Mouse (Mus musculus) limb, embryonic 11.5 days (tissue): ENCODE results near the gene Cd48. TPM values are rescaled to one million over a fixed set of nuclear protein-coding genes. Genes with fewer than 3 reads are reported as not detected.

Experiments
- ATAC-seq: fragments of 200-750 bp; cut with Nextera tagmentation; 2 replicates; pipeline ENCODE4 v1.8.0; 2017; ENCODE audit warnings: low read depth; ENCODE audit not compliant: insufficient number of reproducible peaks, low FRiP score, low TSS enrichment
- DNase-seq: peaks from one replicate; pipeline ENCODE4 v3.0.0-alpha.2; 2015; ENCODE audit warnings: low spot score
- H3K27ac ChIP-seq: fragments of 300-500 bp; sonication (generic); replicated peaks from 2 replicates; pipeline ENCODE4 v1.5.1; 2014; ENCODE audit warnings: low read depth, mild to moderate bottlenecking, low read length
- H3K27me3 ChIP-seq: fragments of 300-500 bp; sonication (generic); 2 replicates; pipeline ENCODE4 v1.6.1; 2014; ENCODE audit warnings: mild to moderate bottlenecking, low read length, mixed read lengths; ENCODE audit not compliant: control insufficient read depth, insufficient read depth
- H3K36me3 ChIP-seq: fragments of 300-500 bp; sonication (generic); 2 replicates; pipeline ENCODE4 v1.6.1; 2014; ENCODE audit warnings: mild to moderate bottlenecking, low read length, moderate library complexity, mixed read lengths; ENCODE audit not compliant: control insufficient read depth, insufficient read depth
- H3K4me1 ChIP-seq: fragments of 300-500 bp; sonication (generic); 2 replicates; pipeline ENCODE4 v1.6.1; 2014; ENCODE audit warnings: low read length, mixed read lengths; ENCODE audit not compliant: control insufficient read depth, insufficient read depth
- H3K4me2 ChIP-seq: fragments of 300-500 bp; sonication (generic); 2 replicates; pipeline ENCODE4 v1.6.1; 2014; ENCODE audit warnings: low read depth, mild to moderate bottlenecking, moderate library complexity; ENCODE audit not compliant: severe bottlenecking
- H3K4me3 ChIP-seq: fragments of 300-500 bp; sonication (generic); 2 replicates; pipeline ENCODE4 v1.5.1; 2014; ENCODE audit warnings: low read depth, low read length
- H3K9ac ChIP-seq: fragments of 300-500 bp; sonication (generic); 2 replicates; pipeline ENCODE4 v1.6.1; 2014; ENCODE audit warnings: mild to moderate bottlenecking, low read length
- H3K9me3 ChIP-seq: fragments of 300-500 bp; sonication (generic); 2 replicates; pipeline ENCODE4 v1.6.1; 2016; ENCODE audit warnings: low read length; ENCODE audit not compliant: control insufficient read depth
- WGBS: fragments of 180-500 bp; shearing (Covaris S2); extraction: QIAGEN DNeasy Blood & Tissue Kit; methylation state at CpG from one replicate; pipeline ENCODE4 v1.1.7; 2014; 5-methylcytosine and 5-hydroxymethylcytosine counted together
- microRNA-seq: library from miRNA; unstranded; fragments of <30 nt; microRNA quantifications from one replicate; pipeline ENCODE4, GENCODE M21; 2016
- polyA plus RNA-seq: library from polyadenylated mRNA; unstranded; fragments of >200 nt; fragmentation: Nextera tagmentation; extraction: Ambion mirVana; gene quantifications from 2 replicates; pipeline ENCODE4 v1.2.1, GENCODE M21; 2014

Cd48 gene
- polyA plus RNA-seq, 1 experiment from 2014 or later, result 0.49 TPM

- Histone ChIP-seq H3K27ac (no peak overlapping the region), H3K4me2 (no peak overlapping the region), H3K4me1 (no peaks in the 10 kb centered on the region), H3K4me3 (no peak overlapping the region), H3K36me3 (no peaks in the 10 kb centered on the region), H3K9me3 (no peaks in the 10 kb centered on the region), H3K9ac (no peak overlapping the region), H3K27me3 (no peaks in the 10 kb centered on the region)
- WGBS, result 38% methylated on average over 2 of the region's 2 CpGs
- no peak for DNase-seq
- ATAC-seq, result no peak
Observed at GRCm38 (mm10) chr1:171715434-171715833, 33.6 kb downstream of the Cd48 start.

GRCm38 (mm10) chr1:171716232-171716631 lies 34.4 kb downstream of the Cd48 start:
- Histone ChIP-seq H3K4me1 (no peaks in the 10 kb centered on the region), H3K9me3 (no peaks in the 10 kb centered on the region), H3K27ac (no peak overlapping the region), H3K9ac (no peak overlapping the region), H3K4me2 (no peak overlapping the region), H3K4me3 (no peak overlapping the region), H3K36me3 (no peaks in the 10 kb centered on the region), H3K27me3 (no peaks in the 10 kb centered on the region)
- WGBS, result 15% methylated on average over 1 of the region's 1 CpGs
- ATAC-seq, result no peak
- no peak for DNase-seq

GRCm38 (mm10) chr1:171731195-171731594 lies 49.4 kb downstream of the Cd48 start:
- Histone ChIP-seq H3K4me3 (no peak overlapping the region), H3K27ac (no peak overlapping the region), H3K9ac (no peak overlapping the region), H3K4me1 (no peaks in the 10 kb centered on the region), H3K36me3 (no peaks in the 10 kb centered on the region), H3K27me3 (no peaks in the 10 kb centered on the region), H3K4me2 (no peak overlapping the region), H3K9me3 (no peaks in the 10 kb centered on the region)
- ATAC-seq (no peak), DNase-seq (no peak)

GRCm38 (mm10) chr1:171734898-171735297 lies 53.1 kb downstream of the Cd48 start:
- Histone ChIP-seq H3K9me3 (no peaks in the 10 kb centered on the region), H3K27ac (no peak overlapping the region), H3K9ac (no peak overlapping the region), H3K36me3 (no peaks in the 10 kb centered on the region), H3K4me3 (no peak overlapping the region), H3K27me3 (no peaks in the 10 kb centered on the region), H3K4me1 (no peaks in the 10 kb centered on the region), H3K4me2 (no peak overlapping the region)
- ATAC-seq, result no peak
- DNase-seq, result no peak
- 86% methylated on average over 6 of the region's 6 CpGs for WGBS

- Histone ChIP-seq H3K9ac (no peak overlapping the region), H3K27me3 (no peaks in the 10 kb centered on the region), H3K9me3 (no peaks in the 10 kb centered on the region), H3K4me1 (no peaks in the 10 kb centered on the region), H3K4me2 (no peak overlapping the region), H3K36me3 (no peaks in the 10 kb centered on the region), H3K27ac (no peak overlapping the region), H3K4me3 (no peak overlapping the region)
- DNase-seq (no peak), ATAC-seq (no peak)
- WGBS, result 88% methylated on average over 3 of the region's 3 CpGs
Observed at GRCm38 (mm10) chr1:171748127-171748969, 66.5 kb downstream of the Cd48 start.

Small RNAs within 50 kb of the gene (microRNA-seq; reads per million reads assigned to microRNA genes)
- gene Mir7683, result not detected

Other genes with a start within 250 kb of the Cd48 start
- 26.7 and 28.4 TPM in 2 replicates for gene F11r, start 244.5 kb upstream of the Cd48 start, polyA plus RNA-seq
- gene Alyref2, start 178.5 kb upstream of the Cd48 start, polyA plus RNA-seq, result 7.1 and 10.3 TPM in 2 replicates
- gene Itln1, start 146.7 kb upstream of the Cd48 start, polyA plus RNA-seq, result not detected in 2 replicates
- gene Cd244a, start 122.8 kb upstream of the Cd48 start, polyA plus RNA-seq, result not detected in 2 replicates
- gene Ly9, start 74.6 kb upstream of the Cd48 start, polyA plus RNA-seq, result not detected in 2 replicates
- gene Slamf7, start 29.0 kb upstream of the Cd48 start, polyA plus RNA-seq, result not detected in 2 replicates
- 0.35 and 0.51 TPM in 2 replicates for gene Slamf1, start 85.1 kb downstream of the Cd48 start, polyA plus RNA-seq
- 0.32 and 0.54 TPM in 2 replicates for gene Cd84, start 157.7 kb downstream of the Cd48 start, polyA plus RNA-seq
- not detected in 2 replicates for gene Gm10521, start 213.7 kb downstream of the Cd48 start, polyA plus RNA-seq
- not detected in 2 replicates for gene Slamf6, start 235.5 kb downstream of the Cd48 start, polyA plus RNA-seq